Mouse (Mus musculus) cortical plate, adult 2 months (tissue): ENCODE measurements at regions not wholly inside any gene's neighbourhood (a gene's known extent, or its start where the extent isn't known, plus 50 kb on each side); places are given as distances from the start of the nearest gene placed in this dataset.

Experiments
- H3K27ac ChIP-seq: fragments of 200-500 bp; 2 replicates; pipeline ENCODE4 v1.5.1; 2012; ENCODE audit warnings: low read length, control low read depth, inconsistent platforms; ENCODE audit not compliant: insufficient read depth
- H3K4me1 ChIP-seq: fragments of 200-500 bp; 2 replicates; pipeline ENCODE4 v1.6.1; 2011; ENCODE audit warnings: low read length; ENCODE audit not compliant: control insufficient read depth, insufficient read depth
- H3K4me3 ChIP-seq: fragments of 200-500 bp; 2 replicates; pipeline ENCODE4 v1.5.1; 2011; ENCODE audit warnings: mild to moderate bottlenecking, low read length, control low read depth; ENCODE audit not compliant: insufficient read depth
- CTCF ChIP-seq: fragments of 200-500 bp; IDR thresholded peaks from 2 replicates; pipeline ENCODE4 v1.5.1; 2011; ENCODE audit warnings: mild to moderate bottlenecking, control low read depth, low read length; ENCODE audit not compliant: insufficient read depth; ENCODE audit errors: extremely low read depth
- POLR2A ChIP-seq: fragments of 200-500 bp; IDR thresholded peaks from 2 replicates; pipeline ENCODE4 v1.6.1; 2011; ENCODE audit warnings: mild to moderate bottlenecking, low read length, control low read depth; ENCODE audit not compliant: insufficient read depth; ENCODE audit errors: extremely low read depth

DNA sequence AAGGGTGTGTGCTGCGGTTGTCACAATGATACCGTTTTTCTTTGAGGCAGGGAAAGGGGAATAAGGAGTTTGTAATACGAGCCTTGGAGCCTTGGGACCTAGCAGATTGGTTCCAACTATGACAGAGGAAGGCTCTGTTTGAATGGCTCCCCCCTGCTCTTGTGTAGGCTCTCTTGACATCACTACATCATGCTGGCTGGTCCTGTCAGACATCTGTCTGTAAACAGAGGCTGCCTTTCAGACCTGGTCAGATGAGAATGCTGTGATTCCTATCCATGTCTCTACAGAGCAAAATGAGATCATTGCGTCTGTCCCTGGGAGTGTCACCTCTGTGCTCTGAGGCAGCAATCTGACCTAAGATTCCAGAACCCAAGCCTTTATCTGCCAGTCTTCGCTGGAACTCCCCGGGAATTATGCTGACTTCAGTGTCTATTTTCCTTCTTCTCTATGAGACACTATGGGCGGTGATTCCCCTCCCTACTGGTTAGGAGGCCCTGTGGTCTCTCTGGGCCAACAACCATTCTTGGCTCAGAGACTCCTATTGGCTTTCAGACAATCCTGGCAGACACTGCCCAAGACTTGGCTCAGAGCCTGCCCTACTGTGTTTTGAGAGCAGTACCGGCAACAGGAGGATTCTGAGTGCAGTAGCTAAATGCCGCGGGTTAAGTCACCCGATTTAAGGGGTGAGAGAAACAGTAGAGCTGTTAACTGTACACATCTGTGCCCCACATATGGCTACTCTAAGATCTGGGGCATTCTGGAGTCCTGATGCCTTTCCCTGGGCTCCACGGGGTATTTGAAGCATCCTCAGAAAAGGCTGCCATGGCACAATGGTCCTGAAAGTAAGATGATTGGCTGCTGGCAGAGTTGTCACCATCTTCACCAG lies 94.8 kb upstream of the Nckap5 start:
- H3K27ac ChIP-seq = no peak overlapping the region
- no peaks in the 10 kb centered on the region for H3K4me1 ChIP-seq
- no peak for TF ChIP-seq POLR2A
- no peak for TF ChIP-seq CTCF
- no peak overlapping the region for H3K4me3 ChIP-seq

DNA sequence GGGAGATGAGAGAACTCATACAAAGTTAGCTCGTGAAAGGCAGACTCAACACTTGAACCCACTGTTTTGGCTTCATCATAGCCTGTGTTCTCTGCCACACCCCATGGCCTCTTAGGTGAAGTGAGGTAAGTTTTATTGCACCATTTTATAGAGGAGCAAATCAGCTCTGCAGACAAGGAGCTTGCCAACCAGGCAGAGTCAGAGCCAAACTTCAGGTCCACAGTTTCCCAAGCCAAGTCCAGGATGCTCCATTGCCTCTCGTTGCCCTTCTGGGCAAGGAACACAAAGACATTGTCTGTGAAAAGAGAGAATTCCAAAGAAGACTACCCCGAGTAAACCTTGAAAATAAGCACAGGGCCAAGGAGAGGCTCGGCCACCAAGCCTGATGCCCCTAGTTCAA lies 93.4 kb upstream of the Nckap5 start:
- Histone ChIP-seq H3K4me1 (no peaks in the 10 kb centered on the region), H3K27ac (no peak overlapping the region), H3K4me3 (no peak overlapping the region)
- TF ChIP-seq CTCF = no peak
- no peak for TF ChIP-seq POLR2A

DNA sequence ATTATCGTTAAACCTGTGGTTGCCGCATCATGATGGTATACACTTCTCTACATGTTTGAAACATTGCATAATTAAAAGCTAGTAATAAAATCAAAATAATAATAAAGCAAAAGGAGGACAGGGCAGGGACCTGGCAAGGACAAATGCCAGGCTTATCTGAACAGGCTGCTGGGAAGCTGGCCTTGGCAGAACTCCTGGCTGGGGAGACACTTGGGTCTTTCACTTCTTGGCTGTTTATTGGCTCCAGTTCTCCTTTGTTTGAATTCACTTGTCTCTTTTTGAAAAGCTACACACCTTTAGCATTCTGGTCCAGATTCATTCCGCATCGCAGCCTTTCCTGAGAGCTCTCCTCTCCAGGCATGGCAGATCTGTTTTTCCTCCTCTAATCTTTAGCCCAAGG lies 91.6 kb upstream of the Nckap5 start:
- TF ChIP-seq CTCF (no peak), POLR2A (no peak)
- Histone ChIP-seq H3K4me1 (no peaks in the 10 kb centered on the region), H3K27ac (no peak overlapping the region), H3K4me3 (no peak overlapping the region)

DNA sequence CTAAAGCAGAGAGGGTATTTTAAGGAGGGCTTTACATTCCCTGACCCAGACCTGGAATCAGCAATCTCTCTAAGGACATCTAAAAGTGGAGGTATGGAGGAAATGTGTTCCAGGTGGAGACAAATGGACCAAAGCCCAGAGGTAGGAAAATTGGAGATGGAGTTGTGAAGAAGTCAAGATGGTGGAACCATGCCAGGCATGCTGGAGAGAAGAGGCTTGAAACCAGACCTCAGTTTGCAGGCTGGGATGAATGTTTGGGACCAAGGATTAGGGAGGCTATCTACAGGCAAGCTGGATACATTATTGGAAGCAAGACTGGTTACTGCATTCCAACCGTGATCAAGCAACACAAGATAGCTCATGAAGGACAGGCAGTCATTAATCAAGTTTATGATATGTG lies 88.3 kb upstream of the Nckap5 start:
- TF ChIP-seq POLR2A (no peak), CTCF (no peak)
- H3K27ac ChIP-seq = no peak overlapping the region
- no peak overlapping the region for H3K4me3 ChIP-seq
- no peaks in the 10 kb centered on the region for H3K4me1 ChIP-seq

DNA sequence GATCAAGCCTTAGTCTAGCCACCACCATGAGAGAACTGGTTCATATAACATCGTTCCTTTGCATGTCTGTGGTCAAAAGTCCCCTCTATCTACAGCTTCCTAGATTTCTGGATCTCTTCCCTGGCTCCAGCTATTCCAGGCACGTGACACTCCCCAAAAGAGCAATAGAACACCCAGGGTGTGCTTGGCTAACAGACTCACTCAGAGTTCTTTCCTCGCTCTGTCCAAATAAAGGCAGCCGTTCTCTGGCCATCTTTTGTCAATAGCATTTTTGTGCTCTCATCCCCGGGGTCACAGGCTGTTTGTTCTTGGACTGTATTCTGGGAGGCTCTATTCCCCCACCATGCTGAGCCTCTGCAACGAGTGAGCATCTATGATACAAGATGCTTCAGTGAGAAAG lies 87.3 kb upstream of the Nckap5 start:
- Histone ChIP-seq H3K4me3 (no peak overlapping the region), H3K4me1 (no peaks in the 10 kb centered on the region), H3K27ac (no peak overlapping the region)
- TF ChIP-seq CTCF (no peak), POLR2A (no peak)

DNA sequence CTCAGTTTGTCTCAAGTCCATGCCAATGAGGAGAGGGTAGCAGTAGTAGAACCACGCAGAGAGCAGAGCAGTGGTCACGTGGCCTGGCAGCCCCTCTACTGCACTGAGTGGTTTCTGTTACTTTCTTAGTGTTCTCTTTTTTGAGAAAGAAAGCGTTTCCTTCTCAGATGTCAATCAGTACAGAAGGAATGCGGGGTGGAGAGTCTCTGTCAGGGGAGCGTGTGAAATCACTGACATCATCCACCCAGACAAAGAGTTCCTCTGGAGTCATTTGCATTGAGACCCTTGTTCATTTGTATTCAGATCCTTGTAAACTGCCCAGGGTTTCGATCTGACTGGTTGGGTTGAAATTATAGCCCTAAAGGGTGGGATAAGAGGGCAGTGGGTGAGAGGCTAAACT lies 85.8 kb upstream of the Nckap5 start:
- no peak for TF ChIP-seq CTCF
- no peak for TF ChIP-seq POLR2A
- Histone ChIP-seq H3K27ac (no peak overlapping the region), H3K4me1 (no peaks in the 10 kb centered on the region), H3K4me3 (no peak overlapping the region)

DNA sequence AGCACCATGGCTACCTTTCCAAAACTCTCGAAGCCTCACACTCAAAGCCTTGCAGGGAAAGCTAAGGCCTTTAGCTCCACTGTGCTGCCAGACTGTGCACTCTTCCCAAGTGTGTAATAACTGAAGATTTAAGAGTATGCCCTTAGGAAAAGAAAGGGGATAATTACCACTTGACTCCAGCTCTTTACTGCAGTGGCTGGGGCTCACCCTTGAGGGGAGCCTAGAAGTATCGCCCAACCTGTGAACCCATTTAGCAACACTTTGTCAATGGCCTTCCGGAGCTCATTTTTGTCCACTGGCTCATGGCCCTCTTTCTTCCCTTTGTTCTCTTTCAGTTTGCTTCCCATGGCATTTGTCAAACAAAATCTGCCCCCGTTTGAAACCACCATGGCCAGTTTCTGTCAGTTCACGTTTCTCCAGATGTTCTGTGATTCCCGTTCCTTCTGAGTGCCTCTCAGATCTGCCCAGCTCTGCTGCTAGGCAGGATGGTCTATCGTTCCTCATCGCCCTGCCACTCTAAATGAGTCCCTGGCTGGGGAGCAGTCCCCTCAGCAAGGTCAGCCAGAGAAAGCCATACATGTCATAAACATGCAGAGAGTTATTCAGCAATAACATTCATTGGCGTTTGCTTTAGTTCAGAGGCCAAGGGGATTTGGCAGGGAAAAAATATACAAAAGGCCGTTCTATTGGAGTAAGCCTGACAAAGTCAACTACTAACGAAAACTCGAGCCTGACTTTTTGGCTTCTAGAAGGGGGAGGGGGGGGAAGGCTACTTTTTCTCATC lies 80.9 kb upstream of the Nckap5 start:
- Histone ChIP-seq H3K4me3 (no peak overlapping the region), H3K4me1 (no peaks in the 10 kb centered on the region), H3K27ac (no peak overlapping the region)
- TF ChIP-seq CTCF = no peak
- no peak for TF ChIP-seq POLR2A

DNA sequence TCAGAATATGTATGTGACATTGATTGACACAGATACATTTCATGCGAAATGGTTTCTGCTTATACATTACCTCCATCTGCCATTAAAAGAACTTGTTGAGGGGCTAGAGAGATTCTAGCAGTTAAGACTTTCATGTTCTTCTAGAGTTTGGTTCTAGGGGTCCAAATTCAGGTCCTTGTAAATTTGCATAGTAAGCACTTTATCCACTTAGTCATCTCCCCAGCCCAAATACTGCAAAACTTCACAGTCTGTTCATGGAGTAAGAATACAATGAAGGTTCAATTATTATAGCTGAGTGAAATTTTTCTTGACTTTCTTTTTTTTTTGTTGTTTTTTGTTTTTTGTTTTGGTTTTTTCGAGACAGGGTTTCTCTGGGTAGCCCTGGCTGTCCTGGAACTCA lies 76.8 kb upstream of the Nckap5 start:
- Histone ChIP-seq H3K4me1 (no peaks in the 10 kb centered on the region), H3K27ac (no peak overlapping the region), H3K4me3 (no peak overlapping the region)
- TF ChIP-seq CTCF (no peak), POLR2A (no peak)

DNA sequence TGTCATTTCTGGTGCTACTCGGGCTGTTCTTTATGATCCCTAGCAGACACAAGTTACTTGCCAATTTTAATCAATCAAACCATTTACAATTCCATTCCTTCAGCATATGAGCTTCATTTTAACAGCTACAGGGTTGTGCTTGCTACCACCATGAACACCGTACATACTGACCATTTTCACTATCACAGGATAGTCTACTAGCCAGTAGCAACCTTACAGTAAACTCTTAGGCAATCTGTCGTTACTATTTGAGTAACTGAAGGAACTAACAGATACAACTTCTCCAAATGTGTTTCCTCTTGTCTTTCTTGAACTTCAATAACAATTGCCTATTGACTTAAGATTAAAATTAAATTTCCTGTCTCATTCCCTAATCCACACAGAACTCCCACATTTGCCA lies 67.9 kb upstream of the Nckap5 start:
- Histone ChIP-seq H3K27ac (no peak overlapping the region), H3K4me1 (no peaks in the 10 kb centered on the region), H3K4me3 (no peak overlapping the region)
- no peak for TF ChIP-seq POLR2A
- no peak for TF ChIP-seq CTCF

DNA sequence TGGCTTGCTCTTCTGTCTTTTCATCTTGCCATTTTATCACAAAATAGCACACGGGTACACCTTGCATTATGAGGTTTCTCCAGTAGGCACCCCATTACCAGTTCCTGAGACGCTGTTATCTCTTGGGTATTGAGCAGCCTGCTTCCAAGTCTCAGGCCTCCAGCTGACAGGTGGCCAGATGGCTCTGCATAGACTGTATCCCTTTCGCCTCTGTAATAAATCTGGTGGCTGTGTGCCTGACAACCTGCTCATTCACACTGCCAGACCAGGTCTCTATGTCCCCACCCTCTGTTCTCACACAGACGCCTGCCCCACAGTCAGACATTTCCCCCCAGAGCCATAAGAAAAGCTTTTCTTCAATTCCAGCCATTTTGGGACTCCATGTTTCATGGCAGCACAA lies 66.3 kb upstream of the Nckap5 start:
- no peak overlapping the region for H3K27ac ChIP-seq
- TF ChIP-seq CTCF (no peak), POLR2A (no peak)
- no peak overlapping the region for H3K4me3 ChIP-seq
- H3K4me1 ChIP-seq = no peaks in the 10 kb centered on the region
